Mouse (Mus musculus) kidney, adult 11 months (tissue): ENCODE measurements around the gene Apoa5.

Experiments used
- DNase-seq: peaks from one replicate; pipeline ENCODE4 v3.0.0; 2022

The Apoa5 gene

DNA sequence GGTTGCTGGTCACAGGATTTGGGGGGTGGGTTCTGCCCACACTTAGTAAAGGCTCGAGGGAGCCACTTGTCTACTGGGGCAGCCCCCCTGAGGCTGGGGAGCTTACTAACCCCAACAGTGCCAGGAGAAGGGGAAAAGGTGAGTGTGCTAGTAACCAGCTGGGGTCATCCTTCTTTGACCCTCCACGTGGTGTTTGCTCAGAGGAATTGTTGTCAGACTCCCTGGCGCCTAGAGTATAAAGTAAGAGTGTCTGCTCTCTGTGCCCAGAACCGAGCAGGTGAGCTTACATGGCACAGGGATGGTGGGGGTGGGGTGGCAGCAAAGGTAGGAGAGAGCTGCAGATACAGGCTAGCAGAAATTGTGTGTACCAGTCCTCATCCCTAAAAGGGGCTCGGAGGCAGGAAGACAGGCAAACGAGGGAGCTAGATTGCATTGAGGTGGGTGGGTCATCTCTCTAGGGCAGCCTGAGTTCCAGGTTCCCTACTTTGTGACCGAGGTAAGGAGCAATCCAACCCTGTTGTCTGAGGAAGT, at the start of gene Apoa5:
TSS of gene Apoa5 (plus strand) at position 291 of the 531 bp plus-strand sequence.
- DNase-seq, result no peak

DNA sequence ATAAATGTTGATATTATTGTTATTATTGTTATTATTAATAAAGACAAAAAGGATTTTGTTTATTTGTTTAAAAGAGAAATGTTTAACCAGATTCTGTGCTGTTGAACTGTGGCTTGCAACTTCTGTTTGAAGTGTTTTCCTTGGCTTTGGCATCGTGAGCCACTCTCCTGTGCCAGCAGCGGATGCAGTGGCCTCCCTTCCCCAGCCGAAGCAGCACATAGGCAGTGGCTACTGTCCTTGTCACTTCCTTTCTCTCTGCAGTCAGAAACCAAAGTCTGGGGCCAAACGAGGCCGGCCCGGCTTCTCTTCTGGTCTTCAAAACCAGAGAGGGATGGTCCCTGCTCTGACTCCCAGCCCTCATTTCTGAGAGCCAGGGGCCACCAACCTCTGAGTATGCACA, 45.3 kb upstream of the Apoa5 start:
- DNase-seq, result no peak

DNA sequence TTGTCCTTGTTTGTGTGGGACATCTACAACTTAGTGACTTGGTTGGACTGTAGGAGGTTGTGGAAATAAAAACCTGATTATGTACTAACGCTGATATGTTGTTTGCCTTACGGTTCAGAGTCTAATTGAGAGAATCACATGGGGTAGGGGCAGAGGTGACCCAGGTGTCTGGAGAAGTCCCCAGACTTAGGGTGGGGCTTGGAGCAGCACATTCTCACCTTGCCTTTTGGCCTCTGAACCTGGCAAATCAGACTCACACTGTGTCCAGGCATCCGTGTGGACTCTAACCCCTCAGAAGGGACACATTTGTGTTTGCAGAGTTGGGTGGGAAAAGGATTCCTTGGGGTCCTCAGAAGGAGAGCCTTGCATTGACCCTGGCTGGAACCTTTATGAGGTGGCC, 44.3 kb upstream of the Apoa5 start:
- DNase-seq, result no peak

DNA sequence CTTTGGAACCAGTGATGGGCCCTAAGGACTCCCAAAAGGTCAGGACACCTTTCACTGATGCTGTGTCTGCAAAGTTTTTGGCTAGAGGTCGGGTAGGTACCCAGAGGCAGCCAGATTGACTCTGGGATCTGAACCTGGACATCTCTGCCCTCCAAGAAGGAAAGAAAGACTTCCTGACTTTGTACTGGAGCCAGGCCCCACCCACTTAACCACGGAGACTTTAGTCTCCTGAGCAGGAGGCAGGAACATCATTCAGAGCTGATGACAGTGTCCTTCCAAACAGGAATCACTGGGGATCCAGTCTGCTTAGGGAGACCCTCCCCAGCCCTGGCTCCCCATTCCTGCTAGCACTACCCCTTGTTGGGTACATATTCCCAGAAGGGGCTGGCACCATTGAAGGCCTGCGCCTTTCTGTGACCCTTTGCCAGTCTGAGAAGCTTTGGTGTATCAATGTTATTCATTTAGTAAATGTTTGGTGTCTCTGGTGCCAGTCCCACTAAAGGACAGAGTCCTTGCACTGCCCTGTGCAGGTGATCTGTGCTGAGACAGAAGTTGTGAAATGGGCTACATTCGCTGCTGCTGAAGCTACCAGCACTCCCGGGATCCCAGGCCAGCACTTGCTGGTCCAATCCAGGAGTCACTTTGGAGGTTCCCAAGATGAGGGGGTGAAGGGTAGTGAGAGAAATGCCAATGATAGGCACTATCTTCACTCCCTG, 43.3 kb upstream of the Apoa5 start:
- DNase-seq, result no peak

DNA sequence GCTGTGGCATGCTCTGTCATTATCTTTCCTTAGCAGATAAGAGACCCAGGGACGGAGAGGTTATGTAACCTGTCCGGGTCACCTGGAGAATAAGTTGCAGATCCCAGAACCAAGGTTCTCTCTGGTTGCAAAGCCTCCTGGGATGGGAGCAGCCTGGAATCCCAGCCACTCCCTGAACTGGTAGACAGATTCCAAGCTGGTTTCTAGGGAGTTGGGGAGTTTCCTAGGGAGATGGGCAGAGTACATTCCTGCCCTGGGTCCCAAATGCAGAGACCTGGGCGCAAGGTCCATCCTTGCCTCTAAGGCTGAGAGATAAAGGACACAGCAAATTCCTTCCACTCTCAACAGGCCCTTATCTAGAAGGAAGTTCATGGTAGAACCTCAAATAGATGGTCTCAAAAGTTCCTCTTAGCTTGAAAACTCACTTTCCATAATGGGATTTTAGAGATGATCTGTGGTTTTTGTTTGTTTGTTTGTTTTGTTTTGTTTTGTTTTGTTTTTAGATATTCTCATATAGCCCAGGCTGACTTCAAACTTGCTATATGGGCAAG, 41.3 kb upstream of the Apoa5 start:
- no peak for DNase-seq

DNA sequence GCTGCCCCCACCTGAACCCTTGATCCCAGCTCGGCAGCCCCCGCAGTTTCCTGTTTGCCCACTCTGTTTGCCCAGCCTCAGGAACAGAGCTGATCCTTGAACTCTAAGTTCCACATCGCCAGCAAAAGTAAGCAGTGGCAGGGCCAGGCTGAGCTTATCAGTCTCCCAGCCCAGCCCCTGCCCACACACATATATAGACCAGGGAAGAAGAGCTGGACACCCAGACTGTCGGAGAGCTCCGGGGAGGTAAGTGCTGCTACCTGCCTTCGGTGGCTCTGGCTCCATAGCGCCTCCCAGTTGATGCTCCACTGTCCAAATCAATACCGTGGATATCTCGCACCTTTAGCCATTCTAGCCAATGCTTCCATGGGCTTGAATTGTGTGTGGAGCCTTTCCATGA, 39.9 kb upstream of the Apoa5 start, which contains the start of gene Apoa1:
TSS of gene Apoa1 (plus strand) at position 90 of the 400 bp plus-strand sequence.
- DNase-seq, result no peak

DNA sequence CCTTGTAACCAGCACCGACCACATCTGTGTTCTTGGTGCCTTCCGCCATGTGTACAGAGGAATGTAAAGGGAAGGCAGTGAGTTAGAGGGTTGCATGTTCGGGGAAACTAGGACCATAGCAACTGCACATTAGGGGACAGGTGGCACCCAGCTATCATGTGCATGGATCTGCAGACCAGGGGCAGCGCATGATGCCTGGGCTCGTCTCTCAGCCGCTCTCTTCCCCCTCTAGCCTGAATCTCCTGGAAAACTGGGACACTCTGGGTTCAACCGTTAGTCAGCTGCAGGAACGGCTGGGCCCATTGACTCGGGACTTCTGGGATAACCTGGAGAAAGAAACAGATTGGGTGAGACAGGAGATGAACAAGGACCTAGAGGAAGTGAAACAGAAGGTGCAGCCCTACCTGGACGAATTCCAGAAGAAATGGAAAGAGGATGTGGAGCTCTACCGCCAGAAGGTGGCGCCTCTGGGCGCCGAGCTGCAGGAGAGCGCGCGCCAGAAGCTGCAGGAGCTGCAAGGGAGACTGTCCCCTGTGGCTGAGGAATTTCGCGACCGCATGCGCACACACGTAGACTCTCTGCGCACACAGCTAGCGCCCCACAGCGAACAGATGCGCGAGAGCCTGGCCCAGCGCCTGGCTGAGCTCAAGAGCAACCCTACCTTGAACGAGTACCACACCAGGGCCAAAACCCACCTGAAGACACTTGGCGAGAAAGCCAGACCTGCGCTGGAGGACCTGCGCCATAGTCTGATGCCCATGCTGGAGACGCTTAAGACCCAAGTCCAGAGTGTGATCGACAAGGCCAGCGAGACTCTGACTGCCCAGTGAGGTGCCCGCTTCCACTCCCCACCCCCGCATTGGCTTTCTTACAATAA, 38.6 kb upstream of the Apoa5 start:
- peak; percentile 90 for DNase-seq

DNA sequence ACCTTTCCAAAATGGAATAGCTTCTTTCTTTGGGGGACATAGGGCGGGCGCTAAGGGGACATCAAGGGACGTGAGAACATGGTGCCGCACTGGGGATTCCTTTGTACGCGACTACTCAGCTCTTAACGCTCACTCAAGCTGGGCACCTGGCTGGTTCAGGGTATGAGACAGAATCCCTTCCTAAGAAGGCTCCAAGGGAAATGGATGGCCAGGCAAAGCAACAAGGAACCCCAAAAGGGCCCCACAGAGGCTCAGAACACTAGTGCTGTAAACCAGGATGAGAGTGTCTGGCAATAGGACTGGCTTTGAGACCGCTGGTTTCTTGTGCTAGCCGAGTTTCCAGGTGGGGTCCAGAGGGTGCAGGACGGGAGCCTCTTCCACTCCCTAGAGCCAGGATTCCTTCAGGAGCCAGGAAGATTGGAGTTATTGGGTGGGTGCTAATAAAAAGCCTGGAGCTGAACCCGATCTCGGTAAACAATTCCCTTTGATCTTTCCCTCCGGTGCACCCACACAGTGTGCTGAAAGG, 37.9 kb upstream of the Apoa5 start:
- DNase-seq, result no peak

DNA sequence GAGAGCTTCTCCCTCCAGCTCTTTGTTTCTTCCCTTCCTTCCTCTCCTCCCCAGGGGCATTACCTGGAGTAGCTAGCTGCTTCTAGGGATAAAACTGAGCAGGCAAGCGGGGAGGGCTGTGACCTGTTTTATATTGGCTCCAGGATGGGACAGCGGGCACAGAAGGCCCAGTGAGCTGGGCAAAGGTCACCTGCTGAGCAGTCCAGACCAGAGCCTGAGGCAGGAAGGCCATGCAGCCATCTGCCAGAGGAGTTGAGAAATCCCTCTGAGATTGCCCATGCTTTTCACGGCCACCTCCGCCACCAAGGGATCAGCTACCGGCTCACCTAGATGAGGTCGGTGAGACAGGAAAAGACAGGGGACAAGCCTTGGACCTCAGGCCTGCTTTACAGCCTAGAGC, 33.2 kb upstream of the Apoa5 start:
- peak; percentile 76 for DNase-seq

DNA sequence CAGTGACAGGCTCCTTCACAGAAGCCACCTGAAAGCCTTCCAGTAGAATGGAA, 33.0 kb upstream of the Apoa5 start, which contains the start of gene Apoc3:
TSS of gene Apoc3 (minus strand) at position 41 of the 53 bp plus-strand sequence.
- no peak for DNase-seq

DNA sequence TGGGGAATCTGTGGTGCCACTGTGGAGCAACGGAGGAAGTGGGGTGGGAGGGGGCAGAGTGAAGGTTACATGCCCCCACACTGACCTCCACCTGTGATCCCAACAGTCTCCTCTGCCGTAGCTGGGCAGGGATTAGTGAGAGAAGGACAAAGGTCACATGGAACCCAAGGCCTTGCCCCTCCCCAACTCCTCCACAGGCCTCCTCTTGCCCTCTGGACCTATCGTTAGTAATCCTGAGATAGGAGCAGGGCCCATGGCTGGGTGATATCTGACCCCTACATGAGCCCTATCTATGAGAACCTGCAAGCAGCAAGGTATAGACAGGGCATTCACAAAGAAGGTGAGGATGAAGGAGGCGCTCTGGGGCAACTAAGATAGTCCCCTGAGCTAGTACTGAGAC, 32.8 kb upstream of the Apoa5 start:
- peak; percentile 53 for DNase-seq

DNA sequence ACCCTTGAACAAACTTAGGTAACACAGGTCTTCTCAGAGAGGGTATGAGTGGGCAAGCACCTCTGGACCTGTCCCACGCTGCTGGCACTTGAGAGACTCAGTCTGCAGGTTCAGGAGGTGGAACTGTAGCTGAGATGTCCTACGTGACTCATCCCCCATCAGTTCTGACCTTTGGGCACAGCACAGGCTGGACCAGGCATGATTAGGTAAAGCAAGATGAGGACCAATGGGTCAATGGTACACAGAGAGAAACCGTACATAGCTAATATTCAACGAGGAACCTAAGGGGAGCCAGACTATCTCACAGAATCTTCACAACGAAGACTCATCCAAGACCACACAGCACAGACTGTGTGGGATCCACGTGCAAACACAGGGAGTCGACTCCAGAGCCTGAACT, 29.6 kb upstream of the Apoa5 start:
- no peak for DNase-seq

DNA sequence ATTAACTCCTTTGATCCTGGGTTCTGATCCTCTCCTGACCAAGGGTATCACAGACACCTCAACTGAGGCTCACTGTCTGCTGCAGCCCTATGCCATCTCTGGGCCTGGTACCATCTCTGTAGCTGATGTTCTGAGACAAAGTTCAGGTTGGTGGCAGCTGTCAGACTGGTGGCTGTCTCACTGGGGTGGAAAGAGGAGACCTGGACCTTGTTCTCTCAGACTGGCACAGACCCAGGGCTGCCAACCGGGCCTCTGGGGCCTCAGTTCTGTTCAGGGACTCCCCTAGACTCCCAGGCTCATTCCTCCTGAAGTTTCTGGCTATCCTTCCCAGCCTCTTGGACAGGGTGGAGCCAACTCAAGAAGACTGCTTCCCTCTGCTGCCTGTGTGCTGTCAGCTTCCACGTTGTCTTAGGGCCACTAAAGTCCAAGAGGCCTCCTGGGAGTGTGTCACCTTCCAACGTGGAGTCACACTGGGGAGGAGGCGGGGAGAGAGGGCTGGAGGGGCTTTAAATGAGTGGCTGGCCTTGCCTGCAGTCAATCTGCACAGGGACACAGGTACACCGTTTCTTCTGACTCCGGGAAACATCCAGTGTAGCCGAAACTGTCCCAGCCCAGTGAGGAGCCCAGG, 27.8 kb upstream of the Apoa5 start, which contains the start of gene Apoa4:
TSS of gene Apoa4 (plus strand) at position 171 of the 628 bp plus-strand sequence.
- peak; percentile 38 for DNase-seq

DNA sequence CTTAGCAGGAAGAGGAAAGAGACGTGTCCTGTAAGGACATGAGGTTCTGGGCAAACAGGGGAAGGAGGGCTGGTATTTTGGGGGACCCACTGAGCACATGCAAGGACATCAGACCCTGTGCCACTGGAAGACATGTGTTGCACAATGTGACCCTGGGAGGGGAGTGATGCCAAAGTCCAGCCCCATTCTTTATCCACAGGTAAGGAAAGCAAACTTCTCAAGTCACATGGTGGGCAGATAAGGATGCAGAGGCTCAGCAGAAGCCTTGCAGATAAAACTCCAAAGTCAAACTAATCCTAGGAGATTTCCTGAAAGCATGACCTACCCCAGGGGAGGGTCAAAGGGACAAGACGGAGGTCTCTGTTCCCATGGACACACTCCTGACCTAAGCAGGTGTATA, 26.6 kb upstream of the Apoa5 start:
- no peak for DNase-seq

DNA sequence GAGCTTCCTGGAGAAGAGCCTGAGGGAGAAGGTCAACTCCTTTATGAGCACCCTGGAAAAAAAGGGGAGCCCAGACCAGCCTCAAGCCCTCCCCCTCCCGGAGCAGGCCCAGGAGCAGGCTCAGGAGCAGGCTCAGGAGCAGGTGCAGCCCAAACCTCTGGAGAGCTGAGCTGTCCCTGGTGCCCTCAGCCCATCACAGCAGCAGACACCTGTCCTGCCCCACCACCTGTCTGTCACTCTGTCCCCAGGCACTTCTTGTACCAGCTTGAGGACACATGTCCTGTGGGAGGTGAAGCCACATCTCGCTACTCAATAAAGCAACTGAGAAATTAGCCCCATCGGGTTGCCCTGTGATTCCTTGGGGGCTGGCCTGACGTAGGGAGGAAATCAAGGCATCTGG, 25.3 kb upstream of the Apoa5 start:
- DNase-seq, result no peak

DNA sequence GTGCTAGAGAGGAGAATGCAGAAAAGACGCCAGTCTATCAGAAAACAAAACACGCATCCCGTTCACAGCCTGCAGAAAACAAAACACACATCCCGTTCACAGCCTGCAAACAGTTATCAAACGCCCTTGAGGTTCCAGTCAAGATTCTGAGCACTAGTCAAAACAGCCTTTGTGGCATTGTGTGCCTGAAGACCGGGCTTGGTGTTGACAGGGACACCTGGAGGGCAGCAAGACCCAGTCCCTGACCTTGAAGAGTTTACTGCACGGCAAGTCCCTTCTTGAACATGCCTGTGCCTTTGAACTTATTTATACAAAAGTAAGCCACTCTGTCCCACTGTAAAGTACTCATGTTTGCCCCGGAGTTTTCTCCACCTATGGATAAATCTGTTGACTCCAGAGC, 24.8 kb upstream of the Apoa5 start:
- DNase-seq, result no peak

DNA sequence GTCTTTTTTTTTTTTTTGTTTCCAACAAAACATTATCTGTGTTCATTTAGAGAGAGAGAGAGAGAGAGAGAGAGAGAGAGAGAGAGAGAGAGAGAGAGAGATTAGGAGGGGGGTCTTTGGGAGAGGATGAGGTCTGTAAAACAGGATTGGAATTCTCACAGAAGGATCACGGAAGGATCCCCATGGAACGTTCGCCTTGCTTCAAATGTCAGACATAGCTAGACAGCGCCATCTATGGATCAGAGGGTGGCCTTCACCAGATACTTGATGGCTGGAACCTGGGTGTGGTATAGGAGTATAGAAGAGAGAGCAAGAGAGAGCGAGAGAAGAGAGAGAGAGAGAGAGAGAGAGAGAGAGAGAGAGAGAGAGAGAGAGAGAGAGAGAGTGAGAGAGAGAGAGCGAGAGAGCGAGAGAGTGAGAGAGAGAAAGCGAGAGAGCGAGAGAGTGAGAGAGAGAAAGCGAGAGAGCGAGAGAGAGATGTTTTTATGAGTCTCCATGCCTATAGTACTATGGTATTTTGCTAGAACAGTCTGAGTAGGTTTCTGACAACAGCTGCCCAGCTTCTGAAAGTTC, 21.6 kb upstream of the Apoa5 start:
- peak; percentile 43 for DNase-seq

DNA sequence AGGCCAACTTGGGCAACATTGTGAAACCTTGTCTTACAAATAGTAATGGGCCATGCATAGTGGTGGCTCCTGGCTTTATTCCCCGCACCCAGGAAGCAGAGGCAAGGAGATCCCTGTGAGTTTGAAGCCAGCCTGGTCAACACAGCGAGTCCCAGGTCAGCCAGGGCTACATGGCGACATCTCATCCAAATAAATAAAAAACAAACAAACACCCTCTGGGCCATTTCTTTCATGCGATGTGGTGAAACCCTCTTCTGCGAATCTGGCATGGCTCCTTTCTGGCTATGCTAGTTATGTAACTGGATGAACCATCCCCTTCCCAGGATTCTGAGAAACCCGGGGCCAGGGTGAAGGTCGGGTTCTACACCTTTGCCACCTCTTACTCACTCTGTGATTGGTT, 12.3 kb upstream of the Apoa5 start:
- DNase-seq, result no peak

DNA sequence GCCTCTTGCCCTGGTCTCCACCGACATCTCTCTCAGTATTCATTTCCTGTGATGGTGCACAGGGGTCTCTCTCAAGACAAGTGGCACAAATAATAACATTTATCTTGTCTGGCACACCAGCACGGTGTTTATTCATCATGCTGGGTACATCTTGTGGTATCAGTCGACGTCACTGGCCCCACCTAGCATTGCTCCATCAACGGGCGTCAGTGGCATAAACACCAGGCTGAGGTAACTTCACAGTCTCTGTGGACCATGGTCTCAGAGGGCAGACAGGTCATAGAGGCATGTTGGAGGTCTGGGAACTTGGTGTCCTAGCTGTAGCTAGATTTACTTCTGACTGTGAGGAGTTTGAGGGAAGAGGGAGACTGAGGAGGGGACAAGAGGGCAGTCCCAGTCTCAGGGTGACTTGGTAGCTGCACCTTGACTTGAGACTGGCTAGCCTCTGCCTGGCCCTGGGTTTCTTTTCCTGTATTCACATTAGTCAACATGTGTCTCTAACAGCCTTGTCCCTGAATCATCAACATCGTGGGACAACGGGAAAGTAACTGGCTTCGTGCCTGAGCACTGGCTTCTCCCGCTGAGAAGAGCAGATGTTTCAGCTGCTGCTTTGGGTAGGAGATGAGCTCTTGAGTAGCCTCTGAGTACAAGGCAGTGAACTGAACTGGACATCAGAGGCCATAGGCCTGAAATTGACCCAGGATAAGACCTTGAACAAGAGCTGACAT, 11.6 kb upstream of the Apoa5 start:
- no peak for DNase-seq

DNA sequence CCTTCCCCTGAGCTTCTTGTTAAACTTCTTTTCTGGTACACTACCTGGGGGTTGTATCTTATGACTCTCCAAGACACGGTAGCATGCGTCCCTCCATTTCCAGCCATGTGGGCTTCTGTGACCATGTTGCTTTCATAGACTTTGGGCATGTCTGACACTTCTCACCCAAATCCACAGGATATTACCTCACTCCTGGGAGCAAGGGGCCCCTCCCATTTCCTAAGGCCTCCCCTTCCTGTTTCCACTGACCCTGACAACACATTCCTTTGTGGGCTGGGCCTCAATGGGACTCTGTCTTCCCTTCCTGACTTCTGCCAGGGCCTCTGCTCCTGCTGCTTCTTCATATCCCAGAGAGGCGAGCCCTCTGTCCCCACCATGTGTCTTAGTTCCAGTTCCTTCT, 10.9 kb upstream of the Apoa5 start:
- DNase-seq, result no peak

DNA sequence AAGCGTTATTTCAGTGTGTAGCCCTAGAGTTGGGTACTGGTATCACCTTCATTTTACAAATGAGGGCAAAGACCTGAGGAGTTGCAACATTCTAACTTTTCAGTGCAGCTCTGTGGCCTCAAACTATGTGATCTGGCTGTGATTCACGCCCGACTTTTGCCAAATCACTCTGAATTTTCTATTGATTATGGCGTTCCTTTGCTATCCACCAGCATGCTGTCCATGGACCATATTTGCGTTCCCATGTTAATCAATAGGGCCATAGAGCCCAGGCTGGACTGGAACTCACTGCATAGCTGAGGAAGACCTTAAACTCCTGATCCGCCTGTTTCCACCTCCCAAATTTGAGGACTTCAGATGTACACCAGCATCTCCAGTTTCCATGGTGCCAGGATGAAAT, 9.3 kb upstream of the Apoa5 start:
- no peak for DNase-seq

DNA sequence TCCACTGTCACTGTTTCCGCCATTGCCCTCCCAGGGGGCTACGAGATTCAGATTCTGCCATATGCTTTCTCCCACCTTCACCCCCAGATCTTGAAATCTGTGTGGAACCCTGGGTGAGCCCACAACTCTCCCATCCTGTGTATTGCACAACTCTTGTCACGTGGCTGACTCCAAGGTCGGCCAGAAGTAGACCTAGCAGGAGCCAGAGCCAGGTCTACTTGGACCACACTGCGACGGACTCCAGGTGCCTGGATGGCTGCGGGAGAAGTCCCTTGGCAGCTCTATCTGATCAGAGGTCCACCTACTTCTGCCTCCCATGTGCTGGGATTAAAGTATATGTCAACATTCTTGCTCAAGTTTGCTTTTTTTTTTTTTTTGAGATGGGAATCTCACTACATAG, 7.3 kb upstream of the Apoa5 start:
- DNase-seq, result no peak
